Mouse (Mus musculus) forebrain, embryonic 10.5 days (tissue): Measurements from ENCODE around the gene Prkd3. TPM values are rescaled to one million over a fixed set of nuclear protein-coding genes. Genes with fewer than 3 reads are reported as not detected.
A peak's percentile ranks its signal among the peaks of the same experiment; 100 is the strongest.

Experiments
- DNase-seq: peaks from one replicate; pipeline ENCODE4 v3.0.0-alpha.2; 2017; ENCODE audit warnings: low spot score; ENCODE audit errors: extremely low spot score
- H3K27ac ChIP-seq: fragments of 300-500 bp; sonication (generic); 2 replicates; pipeline ENCODE4 v1.5.1; 2016; ENCODE audit warnings: mild to moderate bottlenecking
- H3K27me3 ChIP-seq: fragments of 300-500 bp; sonication (generic); 2 replicates; pipeline ENCODE4 v1.6.1; 2016; ENCODE audit warnings: mild to moderate bottlenecking; ENCODE audit not compliant: poor library complexity, severe bottlenecking
- H3K36me3 ChIP-seq: fragments of 300-500 bp; sonication (generic); replicated peaks from 2 replicates; pipeline ENCODE4 v1.6.1; 2016; ENCODE audit warnings: mild to moderate bottlenecking, moderate library complexity
- H3K4me1 ChIP-seq: fragments of 300-500 bp; sonication (generic); 2 replicates; pipeline ENCODE4 v1.6.1; 2016
- H3K4me3 ChIP-seq: fragments of 300-500 bp; sonication (generic); 2 replicates; pipeline ENCODE4 v1.5.1; 2016; ENCODE audit warnings: mild to moderate bottlenecking, moderate library complexity
- H3K9me3 ChIP-seq: fragments of 300-500 bp; sonication (generic); 2 replicates; pipeline ENCODE4 v1.6.1; 2016; ENCODE audit warnings: mild to moderate bottlenecking, moderate library complexity
- WGBS: fragments of 180-500 bp; shearing (Covaris S2); methylation state at CpG from one replicate; pipeline ENCODE4 v1.1.7; 2016; 5-methylcytosine and 5-hydroxymethylcytosine counted together
- polyA plus RNA-seq: library from polyadenylated mRNA; unstranded; fragments of >200 nt; fragmentation: Nextera tagmentation; extraction: Ambion mirVana; gene quantifications from 2 replicates; pipeline ENCODE4 v1.2.1, GENCODE M21; 2016

Gene Prkd3
- 47.8 and 50.5 TPM in 2 replicates for polyA plus RNA-seq

DNA sequence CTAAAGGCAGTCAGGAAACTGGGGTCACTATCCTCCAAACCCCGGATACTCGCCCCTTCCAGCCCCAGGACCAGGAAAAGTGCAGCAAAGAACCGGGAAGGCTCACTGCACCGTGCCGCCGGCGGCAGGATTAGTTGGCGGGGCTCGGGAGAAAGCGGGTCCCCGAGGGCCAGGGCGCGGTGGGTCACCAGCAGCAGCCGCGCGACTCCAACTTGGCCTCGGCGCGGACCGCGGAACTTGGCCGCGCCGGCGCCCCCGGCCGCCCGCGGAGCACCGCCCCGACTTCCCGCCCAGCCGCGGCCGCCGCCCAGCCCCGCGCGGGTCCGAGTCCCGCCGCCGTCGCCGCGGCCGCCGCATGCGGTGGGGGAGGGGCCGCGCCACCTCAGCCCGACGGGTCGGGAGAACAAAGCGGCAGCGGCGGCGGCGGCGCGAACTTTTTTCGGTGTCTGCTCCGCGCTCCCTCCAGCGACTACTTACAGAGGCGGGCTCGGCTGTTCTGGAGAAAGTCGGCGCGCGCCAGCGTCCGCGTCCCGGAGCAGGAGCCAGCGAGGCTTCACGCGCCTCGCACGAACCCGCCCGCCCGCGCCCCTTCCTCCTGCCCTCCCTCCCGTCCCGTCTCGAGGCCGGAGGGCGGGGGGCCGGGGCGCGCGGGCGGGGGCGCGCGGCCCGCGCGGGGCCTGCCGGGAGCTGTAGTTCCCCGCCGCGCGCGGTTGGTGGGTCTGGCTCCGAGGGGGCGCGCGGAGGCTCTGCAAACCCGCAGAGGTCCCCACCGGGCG lies at the start of gene Prkd3:
Gene Prkd3 (minus strand): TSS at position 609 of the 776 bp plus-strand sequence.
- Histone ChIP-seq H3K4me1 (peaks cover 33% of the 10 kb centered on the region), H3K27me3 (peaks cover 19% of the 10 kb centered on the region), H3K27ac (peak within 1 kb of the TSS; percentile 97), H3K9me3 (no peaks in the 10 kb centered on the region), H3K4me3 (peak within 1 kb of the TSS; percentile 87), H3K36me3 (no peaks in the 10 kb centered on the region; the same call in 1 of the 2 replicates)
- DNase-seq = peak; percentile 77
- under 1% methylated on average over 84 of the region's 113 CpGs for WGBS

DNA sequence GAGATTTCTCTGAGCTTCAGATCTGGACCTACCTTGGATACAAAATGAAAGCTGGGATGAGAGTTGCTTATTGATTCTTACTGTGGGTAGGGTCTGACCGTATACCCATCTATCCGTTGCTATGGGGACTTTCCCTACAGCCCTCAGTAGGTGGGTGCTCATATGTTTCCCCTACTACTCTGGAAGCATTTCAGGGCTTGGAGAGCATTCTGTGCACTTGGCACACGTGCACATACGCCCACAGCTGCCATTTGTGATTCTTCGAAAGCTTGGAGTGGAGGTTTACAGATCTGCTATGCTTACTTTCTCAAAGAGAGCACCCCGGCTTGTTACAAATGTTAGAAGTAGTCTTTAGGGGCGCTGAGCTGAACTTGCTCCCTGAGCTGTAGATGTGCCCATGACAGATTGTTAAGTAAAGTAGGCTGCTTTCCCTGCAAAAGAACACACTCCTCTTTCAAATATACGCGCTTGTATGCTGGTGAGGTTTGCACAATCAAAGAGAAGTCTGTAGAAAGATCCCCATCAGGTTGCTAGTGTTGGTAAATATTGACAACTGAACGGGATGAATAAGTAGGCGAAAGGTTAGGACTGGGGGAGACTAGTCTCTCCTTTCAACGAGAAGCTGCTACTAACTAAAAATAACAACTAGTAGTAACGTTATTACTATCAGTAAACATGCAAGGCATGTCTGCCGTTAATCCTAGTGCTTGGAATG lies 49.3 kb upstream of the Prkd3 start:
- no peak overlapping the region for H3K27ac ChIP-seq
- no peaks in the 10 kb centered on the region for H3K9me3 ChIP-seq
- 92% methylated on average over 14 of the region's 14 CpGs for WGBS
- no peak overlapping the region for H3K4me3 ChIP-seq
- H3K36me3 ChIP-seq = no peaks in the 10 kb centered on the region
- DNase-seq = no peak
- no peaks in the 10 kb centered on the region for H3K27me3 ChIP-seq
- peaks cover 9% of the 10 kb centered on the region for H3K4me1 ChIP-seq

DNA sequence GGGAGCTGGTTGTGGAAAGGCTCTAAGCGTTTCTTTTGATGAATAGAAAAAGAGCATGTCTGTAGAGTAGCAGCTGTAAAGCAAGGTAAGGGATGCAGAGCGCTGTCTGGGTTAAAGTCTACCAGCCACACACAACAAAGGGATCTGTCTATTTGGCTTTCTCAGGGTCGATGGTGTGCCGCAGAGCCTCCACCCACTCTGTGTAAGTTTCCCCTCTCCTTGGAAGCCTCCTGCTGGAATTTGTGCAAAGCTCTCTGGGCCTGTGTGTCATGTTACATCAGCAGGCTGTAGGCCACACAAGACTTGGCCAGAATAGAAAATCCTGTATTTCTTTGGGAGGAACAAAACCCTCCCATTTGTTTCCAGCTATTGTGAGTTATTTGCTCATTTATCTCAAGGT lies 48.4 kb upstream of the Prkd3 start:
- no peak overlapping the region for H3K4me3 ChIP-seq
- DNase-seq = no peak
- H3K4me1 ChIP-seq = peaks cover 9% of the 10 kb centered on the region
- H3K27ac ChIP-seq = peak overlapping the region; percentile 30; the same call in 1 of the 2 replicates
- H3K36me3 ChIP-seq = no peaks in the 10 kb centered on the region
- no peaks in the 10 kb centered on the region for H3K9me3 ChIP-seq
- H3K27me3 ChIP-seq = no peaks in the 10 kb centered on the region
- WGBS = 53% methylated on average over 4 of the region's 4 CpGs

DNA sequence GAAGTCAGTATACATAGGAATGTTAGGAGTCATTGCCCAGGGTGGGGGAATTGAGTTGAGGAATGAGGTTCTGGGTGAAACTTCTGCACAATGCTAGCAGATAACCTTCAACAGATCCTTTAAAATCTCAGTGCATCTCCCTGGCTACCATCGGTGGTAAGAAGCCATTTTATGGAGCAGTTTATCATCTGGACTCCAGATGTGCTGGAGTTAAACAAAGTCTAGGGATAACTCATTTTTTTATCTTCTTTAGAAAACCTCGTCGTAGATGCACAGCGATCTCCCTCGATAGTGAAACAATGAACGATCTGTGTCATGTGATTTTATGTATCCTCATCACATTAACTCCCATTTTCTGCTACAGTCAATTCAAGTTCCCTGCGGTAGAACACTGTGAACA lies 48.0 kb upstream of the Prkd3 start:
- Histone ChIP-seq H3K4me3 (no peak overlapping the region), H3K27ac (peak overlapping the region; percentile 30; the same call in 1 of the 2 replicates), H3K9me3 (no peaks in the 10 kb centered on the region), H3K4me1 (peaks cover 9% of the 10 kb centered on the region), H3K27me3 (no peaks in the 10 kb centered on the region), H3K36me3 (no peaks in the 10 kb centered on the region)
- WGBS = 87% methylated on average over 7 of the region's 7 CpGs
- no peak for DNase-seq

DNA sequence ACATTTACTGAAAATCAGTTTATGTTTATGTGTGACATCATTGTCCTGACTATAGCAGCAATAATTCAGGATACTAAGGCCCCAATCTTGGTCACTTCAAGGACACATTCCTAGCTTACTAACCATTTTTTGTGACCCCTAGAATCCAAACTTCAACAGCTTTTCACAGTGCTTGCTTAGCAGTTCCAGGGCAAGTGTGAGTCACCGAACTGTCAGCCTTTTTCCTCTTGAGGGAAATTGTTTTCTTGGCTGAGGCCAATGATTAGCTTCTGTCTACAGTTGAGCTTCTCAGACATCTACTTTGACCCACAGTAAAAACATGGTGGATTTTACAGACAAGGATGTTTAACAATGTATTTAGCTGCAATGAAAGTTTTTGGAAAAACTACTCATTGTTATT lies 43.6 kb upstream of the Prkd3 start:
- DNase-seq = no peak
- 81% methylated on average over 1 of the region's 1 CpGs for WGBS
- H3K4me1 ChIP-seq = peaks cover 7% of the 10 kb centered on the region
- no peak overlapping the region for H3K4me3 ChIP-seq
- H3K36me3 ChIP-seq = no peaks in the 10 kb centered on the region
- no peak overlapping the region for H3K27ac ChIP-seq
- no peaks in the 10 kb centered on the region for H3K9me3 ChIP-seq
- no peaks in the 10 kb centered on the region for H3K27me3 ChIP-seq

DNA sequence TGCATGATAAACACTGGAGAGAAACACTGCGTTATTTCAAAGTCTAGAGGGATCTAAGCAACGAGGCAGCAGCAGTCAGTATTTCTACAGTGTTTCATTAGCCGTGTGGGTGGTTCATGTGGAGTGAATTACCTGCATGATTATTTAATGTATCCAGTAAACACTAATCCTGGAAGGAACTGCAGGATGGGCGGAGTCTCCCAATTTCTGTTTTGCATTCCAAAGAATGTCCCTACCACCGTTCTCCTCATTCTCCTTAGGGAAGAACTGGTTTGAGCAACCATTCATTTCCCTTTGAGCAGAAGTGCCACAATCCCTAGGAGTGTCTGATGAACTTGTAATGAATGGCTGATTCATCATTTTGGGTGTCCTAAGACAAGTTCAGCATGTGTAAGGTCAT lies 39.6 kb upstream of the Prkd3 start:
- DNase-seq = no peak
- Histone ChIP-seq H3K9me3 (no peaks in the 10 kb centered on the region), H3K36me3 (no peaks in the 10 kb centered on the region), H3K27me3 (no peaks in the 10 kb centered on the region), H3K4me3 (no peak overlapping the region), H3K4me1 (no peaks in the 10 kb centered on the region), H3K27ac (no peak overlapping the region)
- 82% methylated on average over 5 of the region's 5 CpGs for WGBS

DNA sequence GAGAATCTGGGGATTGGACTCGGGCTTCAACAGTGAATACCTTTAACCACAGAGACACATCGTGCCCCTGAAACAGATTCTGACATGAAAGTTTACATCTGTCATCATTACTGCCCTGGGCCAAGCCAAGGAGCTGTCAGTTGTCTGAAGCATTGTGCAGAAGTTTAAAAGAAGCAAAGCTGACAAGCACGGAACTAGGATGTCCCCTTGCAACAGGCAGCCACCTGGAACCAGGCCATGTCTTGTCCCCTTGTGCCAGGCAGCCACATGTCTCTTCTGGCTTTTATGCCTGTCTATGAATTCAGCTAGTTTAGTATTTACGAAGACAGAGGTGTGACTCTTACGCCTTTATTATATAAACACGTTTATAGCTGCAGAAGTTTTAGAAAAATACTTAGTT lies 37.7 kb upstream of the Prkd3 start:
- peaks cover 12% of the 10 kb centered on the region for H3K27me3 ChIP-seq
- no peaks in the 10 kb centered on the region for H3K36me3 ChIP-seq
- WGBS = 85% methylated on average over 6 of the region's 6 CpGs
- DNase-seq = no peak
- H3K27ac ChIP-seq = no peak overlapping the region
- H3K4me1 ChIP-seq = no peaks in the 10 kb centered on the region
- H3K9me3 ChIP-seq = no peaks in the 10 kb centered on the region
- no peak overlapping the region for H3K4me3 ChIP-seq

DNA sequence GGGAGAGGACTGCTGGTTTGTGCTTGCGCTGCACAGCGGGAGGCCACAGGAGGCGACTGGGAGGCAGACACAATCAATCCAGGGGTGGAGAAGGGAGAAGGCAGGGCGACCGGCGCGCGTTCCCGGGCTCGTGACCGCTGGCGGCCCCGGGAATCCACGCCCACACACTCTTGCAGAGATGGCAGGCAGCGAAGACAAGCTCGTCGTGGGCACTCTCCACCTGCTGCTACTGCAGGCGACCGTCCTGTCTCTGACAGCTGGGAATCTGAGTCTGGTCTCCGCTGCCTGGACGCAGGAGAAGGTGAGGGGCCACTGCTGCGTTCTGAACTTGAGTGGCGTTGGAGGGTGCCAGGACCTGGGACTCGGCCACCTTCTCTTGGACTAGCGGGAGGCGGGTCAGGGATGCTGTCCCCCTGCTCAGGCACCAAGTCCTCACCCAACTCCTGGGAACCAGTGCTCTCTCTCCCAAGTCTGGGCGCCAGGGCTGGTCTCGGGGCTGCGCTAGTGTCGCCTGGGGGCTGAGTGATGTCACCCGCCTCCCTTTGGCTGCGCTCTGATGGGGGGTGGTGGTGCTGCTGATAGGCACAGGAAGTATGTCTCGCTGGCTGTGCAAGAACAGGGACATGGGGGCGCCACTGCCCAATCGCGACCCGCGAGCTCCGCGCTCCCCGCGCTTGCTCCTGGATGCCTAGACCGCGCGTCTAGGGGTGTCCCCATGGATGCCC lies 31.6 kb upstream of the Prkd3 start:
- H3K4me3 ChIP-seq = peak overlapping the region; percentile 58

DNA sequence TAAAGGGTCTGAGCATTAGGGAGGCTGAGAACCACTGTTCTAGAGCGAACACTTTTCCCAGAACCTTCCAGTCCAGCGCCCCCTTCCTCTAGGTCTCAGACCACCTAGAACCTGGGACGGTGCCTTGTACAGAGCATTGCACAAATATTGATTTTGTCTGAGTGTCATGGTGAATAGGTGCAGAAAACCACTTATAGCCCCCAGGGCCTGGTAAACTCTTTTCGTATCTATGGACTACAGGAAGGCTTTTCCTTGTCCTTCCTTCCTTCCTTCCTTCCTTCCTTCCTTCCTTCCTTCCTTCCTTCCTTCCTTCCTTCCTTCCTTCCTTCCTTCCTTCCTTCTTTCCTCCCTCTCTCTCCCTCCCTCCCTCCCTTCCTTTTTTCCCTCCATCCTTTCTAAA lies 31.0 kb upstream of the Prkd3 start, which contains the start of gene Qpct:
Gene Qpct (plus strand): TSS at position 301 of the 400 bp plus-strand sequence.
- H3K9me3 ChIP-seq = no peaks in the 10 kb centered on the region
- peaks cover 12% of the 10 kb centered on the region for H3K4me1 ChIP-seq
- H3K27me3 ChIP-seq = peaks cover 32% of the 10 kb centered on the region
- DNase-seq = no peak
- WGBS = 80% methylated on average over 4 of the region's 4 CpGs
- H3K27ac ChIP-seq = peak within 1 kb of the TSS; percentile 48
- peak within 1 kb of the TSS; percentile 58 for H3K4me3 ChIP-seq
- no peaks in the 10 kb centered on the region for H3K36me3 ChIP-seq

More for the DNA sequence above, 31.6 kb upstream of the Prkd3 start:
- no peaks in the 10 kb centered on the region for H3K9me3 ChIP-seq
- peaks cover 32% of the 10 kb centered on the region for H3K27me3 ChIP-seq
- DNase-seq = peak; percentile 50
- no peaks in the 10 kb centered on the region for H3K36me3 ChIP-seq
- H3K27ac ChIP-seq = peak overlapping the region; percentile 48
- peaks cover 12% of the 10 kb centered on the region for H3K4me1 ChIP-seq
- 1% methylated on average over 45 of the region's 45 CpGs for WGBS

DNA sequence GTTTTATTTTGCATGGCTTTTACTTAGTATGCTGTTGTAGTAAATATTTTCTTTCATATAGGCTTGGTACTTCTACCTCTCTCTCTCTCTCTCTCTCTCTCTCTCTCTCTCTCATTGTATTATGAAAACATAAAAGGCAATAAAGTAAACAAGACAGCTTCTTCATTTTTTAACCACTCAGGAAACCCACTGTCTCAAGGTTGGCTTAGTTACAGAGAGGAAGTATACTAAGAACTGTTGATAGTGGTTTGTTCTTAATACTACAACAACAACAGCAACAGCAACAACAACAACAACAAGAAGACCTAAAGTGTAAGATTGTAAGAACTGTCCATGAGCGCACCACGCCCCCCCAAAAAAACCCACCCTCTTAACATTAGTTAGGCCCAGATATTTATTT lies 23.1 kb upstream of the Prkd3 start:
- Histone ChIP-seq H3K27me3 (no peaks in the 10 kb centered on the region), H3K27ac (no peak overlapping the region), H3K4me1 (no peaks in the 10 kb centered on the region), H3K9me3 (no peaks in the 10 kb centered on the region), H3K4me3 (no peak overlapping the region), H3K36me3 (no peaks in the 10 kb centered on the region)
- DNase-seq = no peak
- WGBS = 98% methylated on average over 2 of the region's 2 CpGs

DNA sequence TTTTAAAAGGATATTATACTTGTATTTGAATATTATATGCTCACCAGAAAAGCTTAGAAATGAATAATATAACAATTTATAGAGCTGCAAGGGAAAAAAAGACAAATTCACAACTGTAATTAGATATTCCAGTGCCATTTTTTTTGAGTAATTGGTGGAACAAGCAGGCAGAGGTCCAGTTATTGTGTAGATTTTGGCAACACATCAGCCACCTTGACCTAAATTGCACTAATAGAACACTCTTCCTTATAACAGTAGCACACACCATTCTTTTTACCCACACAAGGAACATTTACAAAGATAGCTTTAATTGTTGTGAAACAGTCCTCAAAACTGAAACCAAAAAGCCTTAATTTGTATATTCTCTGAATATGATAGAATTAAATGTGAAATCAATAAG lies 19.0 kb upstream of the Prkd3 start:
- Histone ChIP-seq H3K27me3 (no peaks in the 10 kb centered on the region), H3K4me3 (no peak overlapping the region), H3K27ac (no peak overlapping the region), H3K4me1 (no peaks in the 10 kb centered on the region), H3K9me3 (no peaks in the 10 kb centered on the region), H3K36me3 (no peaks in the 10 kb centered on the region)
- DNase-seq = no peak

DNA sequence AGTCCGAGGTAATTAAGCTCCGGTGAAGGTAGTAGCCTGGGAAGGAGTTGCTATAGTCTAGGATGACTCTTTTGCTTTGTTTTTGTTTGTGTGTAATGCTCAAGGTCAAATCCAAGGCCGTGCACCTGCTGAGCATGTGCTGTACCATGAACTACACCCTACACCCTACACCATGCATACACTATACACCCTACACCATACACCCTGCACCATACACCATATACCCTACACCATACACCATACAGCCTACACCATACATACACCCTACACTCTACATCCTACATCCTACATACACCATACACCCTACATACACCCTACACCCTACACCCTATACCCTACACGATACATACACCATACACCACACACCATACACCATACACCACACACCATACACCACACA lies 12.2 kb upstream of the Prkd3 start:
- H3K9me3 ChIP-seq = no peaks in the 10 kb centered on the region
- H3K4me1 ChIP-seq = no peaks in the 10 kb centered on the region
- no peaks in the 10 kb centered on the region for H3K36me3 ChIP-seq
- no peak overlapping the region for H3K27ac ChIP-seq
- WGBS = 83% methylated on average over 4 of the region's 4 CpGs
- no peak overlapping the region for H3K4me3 ChIP-seq
- no peak for DNase-seq
- no peaks in the 10 kb centered on the region for H3K27me3 ChIP-seq

DNA sequence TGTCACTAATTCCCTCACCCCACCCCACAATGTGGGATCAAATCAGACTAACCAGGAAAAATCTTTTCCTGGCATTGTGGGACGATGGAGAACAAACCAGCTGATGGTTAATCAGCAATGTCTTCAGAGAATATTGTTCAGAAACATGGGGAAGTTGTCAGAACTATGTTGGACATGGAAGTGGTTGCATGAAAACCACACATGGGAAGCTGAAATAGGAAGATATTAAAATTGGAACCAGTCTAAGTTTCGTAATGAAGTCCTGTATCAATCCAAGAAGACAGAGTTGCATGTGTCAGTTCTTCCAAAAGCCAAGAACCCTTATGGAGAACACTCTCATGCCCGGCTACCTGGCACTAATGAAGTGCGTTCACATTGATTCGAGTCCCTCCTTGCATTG lies 11.0 kb upstream of the Prkd3 start:
- Histone ChIP-seq H3K27me3 (no peaks in the 10 kb centered on the region), H3K4me3 (no peak overlapping the region), H3K36me3 (no peaks in the 10 kb centered on the region), H3K27ac (no peak overlapping the region), H3K4me1 (no peaks in the 10 kb centered on the region), H3K9me3 (no peaks in the 10 kb centered on the region)
- WGBS = 88% methylated on average over 5 of the region's 5 CpGs
- DNase-seq = no peak
